Mouse (Mus musculus) ES-Bruce4 (cell line): ENCODE data around the gene Rbms1. TPM values are rescaled to one million over a fixed set of nuclear protein-coding genes. Genes with fewer than 3 reads are reported as not detected.

Experiments used
- H3K27ac ChIP-seq: 2 replicates; pipeline ENCODE4 v1.5.1; 2012; ENCODE audit warnings: low read length, inconsistent platforms; ENCODE audit not compliant: insufficient read depth
- H3K27me3 ChIP-seq: 2 replicates; pipeline ENCODE4 v1.6.1; 2012; ENCODE audit warnings: mild to moderate bottlenecking, low read length, inconsistent platforms; ENCODE audit not compliant: control insufficient read depth, poor library complexity, insufficient read depth, severe bottlenecking
- H3K36me3 ChIP-seq: 2 replicates; pipeline ENCODE4 v1.6.1; 2012; ENCODE audit warnings: inconsistent platforms, mild to moderate bottlenecking, low read length, moderate library complexity; ENCODE audit not compliant: control insufficient read depth, poor library complexity, insufficient read depth, severe bottlenecking
- H3K4me1 ChIP-seq: one replicate; pipeline ENCODE4 v1.8.1; 2011; ENCODE audit warnings: low read length; ENCODE audit not compliant: control insufficient read depth, insufficient read depth
- H3K4me3 ChIP-seq: 2 replicates; pipeline ENCODE4 v1.5.1; 2011; ENCODE audit warnings: low read depth, mild to moderate bottlenecking, low read length
- H3K9ac ChIP-seq: 2 replicates; pipeline ENCODE4 v1.6.1; 2012; ENCODE audit warnings: low read depth, mild to moderate bottlenecking, inconsistent platforms; ENCODE audit not compliant: poor library complexity, severe bottlenecking
- H3K9me3 ChIP-seq: replicated peaks from 2 replicates; pipeline ENCODE4 v1.6.1; 2012; ENCODE audit warnings: mild to moderate bottlenecking, low read length, inconsistent platforms; ENCODE audit not compliant: control insufficient read depth, poor library complexity, insufficient read depth, severe bottlenecking
- CTCF ChIP-seq: IDR thresholded peaks from one replicate; pipeline ENCODE4 v1.8.1; 2011; ENCODE audit warnings: low read depth, low read length
- EP300 ChIP-seq: IDR thresholded peaks from 2 replicates; pipeline ENCODE4 v1.6.1; 2011; ENCODE audit warnings: low read depth, low read length; ENCODE audit not compliant: insufficient read depth
- POLR2A ChIP-seq: IDR thresholded peaks from one replicate; pipeline ENCODE4 v1.8.1; 2011; ENCODE audit warnings: low read length; ENCODE audit not compliant: insufficient read depth
- polyA plus RNA-seq: library from polyadenylated mRNA; stranded (reverse); fragments of >200 nt; gene quantifications from 2 replicates; pipeline ENCODE4 v1.2.4, GENCODE M21; 2011; ENCODE audit warnings: low read depth; ENCODE audit not compliant: missing spikeins, insufficient read depth, insufficient read length

Rbms1 gene
- polyA plus RNA-seq, 1 experiment = 174 TPM

- no peak overlapping the region for H3K4me3 ChIP-seq
- no peak overlapping the region for H3K27ac ChIP-seq
- H3K9ac ChIP-seq = no peak overlapping the region
- no peaks in the 10 kb centered on the region for H3K36me3 ChIP-seq
- H3K4me1 ChIP-seq = no peaks in the 10 kb centered on the region
- no peaks in the 10 kb centered on the region for H3K9me3 ChIP-seq
- no peak for TF ChIP-seq EP300
- no peak for TF ChIP-seq CTCF
- no peak for TF ChIP-seq POLR2A
- H3K27me3 ChIP-seq = no peaks in the 10 kb centered on the region; the same call in 1 of the 2 replicates
Measured at GRCm38 (mm10) chr2:60714971-60715502, 248.0 kb downstream of the Rbms1 start.

- no peak overlapping the region for H3K9ac ChIP-seq
- no peak for TF ChIP-seq CTCF
- TF ChIP-seq EP300 = no peak
- no peak for TF ChIP-seq POLR2A
- no peaks in the 10 kb centered on the region for H3K4me1 ChIP-seq
- no peak overlapping the region for H3K4me3 ChIP-seq
- H3K27me3 ChIP-seq = no peaks in the 10 kb centered on the region; the same call in 1 of the 2 replicates
- no peaks in the 10 kb centered on the region for H3K9me3 ChIP-seq
- no peak overlapping the region for H3K27ac ChIP-seq
- H3K36me3 ChIP-seq = no peaks in the 10 kb centered on the region
Measured at GRCm38 (mm10) chr2:60714475-60714874, 248.5 kb downstream of the Rbms1 start.

GRCm38 (mm10) chr2:60713857-60714256 lies 249.1 kb downstream of the Rbms1 start:
- Histone ChIP-seq H3K4me1 (no peaks in the 10 kb centered on the region), H3K27me3 (no peaks in the 10 kb centered on the region; the same call in 1 of the 2 replicates), H3K27ac (no peak overlapping the region), H3K36me3 (no peaks in the 10 kb centered on the region), H3K9ac (no peak overlapping the region), H3K4me3 (no peak overlapping the region), H3K9me3 (no peaks in the 10 kb centered on the region)
- no peak for TF ChIP-seq POLR2A
- no peak for TF ChIP-seq CTCF
- no peak for TF ChIP-seq EP300

- Histone ChIP-seq H3K4me1 (no peaks in the 10 kb centered on the region), H3K4me3 (no peak overlapping the region), H3K9ac (no peak overlapping the region), H3K9me3 (no peaks in the 10 kb centered on the region), H3K36me3 (no peaks in the 10 kb centered on the region), H3K27me3 (no peaks in the 10 kb centered on the region), H3K27ac (no peak overlapping the region)
- TF ChIP-seq CTCF (no peak), POLR2A (no peak), EP300 (no peak)
Measured at GRCm38 (mm10) chr2:60712891-60713290, 250.1 kb downstream of the Rbms1 start.

GRCm38 (mm10) chr2:60712483-60712882 lies 250.5 kb downstream of the Rbms1 start:
- H3K9ac ChIP-seq = no peak overlapping the region
- H3K4me3 ChIP-seq = no peak overlapping the region
- no peaks in the 10 kb centered on the region for H3K9me3 ChIP-seq
- TF ChIP-seq CTCF (no peak), EP300 (no peak), POLR2A (no peak)
- no peaks in the 10 kb centered on the region for H3K36me3 ChIP-seq
- no peaks in the 10 kb centered on the region for H3K4me1 ChIP-seq
- H3K27me3 ChIP-seq = no peaks in the 10 kb centered on the region
- no peak overlapping the region for H3K27ac ChIP-seq

- Histone ChIP-seq H3K9me3 (no peaks in the 10 kb centered on the region), H3K4me3 (no peak overlapping the region), H3K4me1 (no peaks in the 10 kb centered on the region), H3K9ac (no peak overlapping the region), H3K27me3 (no peaks in the 10 kb centered on the region), H3K27ac (no peak overlapping the region), H3K36me3 (no peaks in the 10 kb centered on the region)
- TF ChIP-seq CTCF (no peak), EP300 (no peak), POLR2A (no peak)
Measured at GRCm38 (mm10) chr2:60711098-60711880, 251.7 kb downstream of the Rbms1 start.
